Mouse (Mus musculus) intestine, embryonic 16.5 days (tissue): Measurements from ENCODE around the gene Ppox. TPM values are rescaled to one million over a fixed set of nuclear protein-coding genes. Genes with fewer than 3 reads are reported as not detected.

ENCODE experiments used
- ATAC-seq: fragments of 200-750 bp; cut with Nextera tagmentation; 2 replicates; pipeline ENCODE4 v1.8.0; 2017; ENCODE audit warnings: moderate TSS enrichment, moderate library complexity
- H3K27ac ChIP-seq: fragments of 300-500 bp; sonication (generic); 2 replicates; pipeline ENCODE4 v1.5.1; 2014; ENCODE audit warnings: mild to moderate bottlenecking, low read length
- H3K27me3 ChIP-seq: fragments of 300-500 bp; sonication (generic); replicated peaks from 2 replicates; pipeline ENCODE4 v1.6.1; 2014; ENCODE audit warnings: low read length, control low read depth, mixed read lengths; ENCODE audit not compliant: control insufficient read depth, insufficient read depth
- H3K36me3 ChIP-seq: fragments of 300-500 bp; sonication (generic); 2 replicates; pipeline ENCODE4 v1.6.1; 2014; ENCODE audit warnings: low read length, control low read depth; ENCODE audit not compliant: control insufficient read depth, insufficient read depth
- H3K4me1 ChIP-seq: fragments of 300-500 bp; sonication (generic); 2 replicates; pipeline ENCODE4 v1.6.1; 2014; ENCODE audit warnings: low read length, control low read depth, mixed read lengths; ENCODE audit not compliant: control insufficient read depth, insufficient read depth
- H3K4me2 ChIP-seq: fragments of 300-500 bp; sonication (generic); 2 replicates; pipeline ENCODE4 v1.6.1; 2014; ENCODE audit warnings: low read depth, low read length, control low read depth
- H3K4me3 ChIP-seq: fragments of 300-500 bp; sonication (generic); 2 replicates; pipeline ENCODE4 v1.5.1; 2014; ENCODE audit warnings: mild to moderate bottlenecking, low read length
- H3K9ac ChIP-seq: fragments of 300-500 bp; sonication (generic); 2 replicates; pipeline ENCODE4 v1.6.1; 2014; ENCODE audit warnings: low read depth, low read length
- H3K9me3 ChIP-seq: fragments of 300-500 bp; sonication (generic); 2 replicates; pipeline ENCODE4 v1.6.1; 2016; ENCODE audit warnings: low read length, control low read depth; ENCODE audit not compliant: control insufficient read depth
- WGBS: fragments of 180-500 bp; shearing (Covaris S2); extraction: QIAGEN DNeasy Blood & Tissue Kit; methylation state at CpG from one replicate; pipeline ENCODE4 v1.1.7; 2014; 5-methylcytosine and 5-hydroxymethylcytosine counted together
- polyA plus RNA-seq: library from polyadenylated mRNA; unstranded; fragments of >200 nt; fragmentation: Nextera tagmentation; extraction: Ambion mirVana; gene quantifications from 2 replicates; pipeline ENCODE4 v1.2.1, GENCODE M21; 2015

The Ppox gene
- polyA plus RNA-seq, 1 experiment from 2014 or later, result 40.9 TPM

DNA sequence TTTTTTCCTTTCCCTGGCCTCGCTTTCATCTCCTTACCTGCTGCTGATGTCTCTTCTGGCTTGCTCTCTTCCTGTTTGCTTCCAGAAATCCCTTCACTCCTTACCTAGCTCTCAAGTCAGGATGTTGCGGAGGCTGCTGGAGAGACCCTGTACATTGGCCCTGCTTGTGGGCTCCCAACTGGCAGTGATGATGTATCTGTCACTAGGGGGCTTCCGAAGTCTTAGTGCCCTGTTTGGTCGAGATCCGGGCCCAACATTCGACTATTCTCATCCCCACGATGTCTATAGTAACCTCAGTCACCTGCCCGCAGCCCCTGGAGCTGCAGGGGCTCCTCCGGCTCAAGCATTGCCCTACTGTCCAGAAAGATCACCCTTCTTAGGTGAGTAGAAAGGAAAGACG, 9.4 kb downstream of the Ppox start:
- no peaks in the 10 kb centered on the region for H3K9me3 ChIP-seq
- no peak for ATAC-seq
- H3K4me3 ChIP-seq, result no peak overlapping the region
- H3K4me2 ChIP-seq, result peak overlapping the region; percentile 93; the same call in 1 of the 2 replicates
- no peak overlapping the region for H3K27ac ChIP-seq
- 68% methylated on average over 10 of the region's 10 CpGs for WGBS
- H3K4me1 ChIP-seq, result peaks cover 9% of the 10 kb centered on the region
- peaks cover 25% of the 10 kb centered on the region for H3K36me3 ChIP-seq
- H3K9ac ChIP-seq, result no peak overlapping the region
- no peaks in the 10 kb centered on the region for H3K27me3 ChIP-seq

DNA sequence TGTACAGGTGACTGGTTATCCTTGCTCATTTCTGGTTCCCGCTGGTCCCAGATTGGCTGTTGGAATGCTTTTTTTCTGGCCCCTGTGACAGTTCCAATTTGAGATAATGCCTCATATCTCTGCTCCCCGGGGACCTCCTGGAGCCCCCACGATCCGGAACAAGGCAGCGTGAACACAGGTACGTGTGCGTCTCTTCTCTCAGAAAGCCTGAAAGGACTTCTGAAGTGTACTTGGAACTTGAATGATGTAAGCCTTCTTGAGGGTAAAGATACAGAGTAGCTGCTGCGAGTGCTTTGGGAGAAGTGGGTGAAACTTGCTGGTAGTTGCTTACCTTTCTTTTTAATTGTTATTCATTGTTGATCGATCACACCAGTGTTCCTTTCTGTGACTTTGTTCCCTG, 9.8 kb downstream of the Ppox start:
- Histone ChIP-seq H3K27me3 (no peaks in the 10 kb centered on the region), H3K27ac (no peak overlapping the region), H3K9me3 (no peaks in the 10 kb centered on the region), H3K36me3 (peaks cover 22% of the 10 kb centered on the region), H3K4me1 (peaks cover 9% of the 10 kb centered on the region), H3K9ac (peak overlapping the region; percentile 82), H3K4me2 (peak overlapping the region; percentile 93), H3K4me3 (peak overlapping the region; percentile 83)
- WGBS, result 38% methylated on average over 9 of the region's 9 CpGs
- ATAC-seq, result no peak

DNA sequence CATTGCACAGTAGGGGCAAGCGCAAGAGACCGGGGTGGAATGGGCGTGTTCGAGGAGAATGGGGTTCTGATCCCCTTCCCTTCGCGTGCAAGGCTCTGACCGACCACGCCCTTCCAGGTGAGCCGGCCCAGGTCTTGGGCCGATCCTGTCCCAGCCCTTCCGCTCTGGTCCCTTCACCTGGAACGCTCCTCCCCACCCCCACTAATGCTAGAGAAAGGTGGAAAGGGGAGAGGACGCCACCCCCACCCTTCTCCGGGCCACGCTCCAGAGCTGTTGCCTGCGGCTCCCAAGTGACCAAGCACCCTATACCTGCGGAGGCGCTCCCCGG, 10.4 kb downstream of the Ppox start:
- H3K9me3 ChIP-seq, result no peaks in the 10 kb centered on the region
- 0% methylated on average over 18 of the region's 19 CpGs for WGBS
- peak overlapping the region; percentile 83 for H3K4me3 ChIP-seq
- peak overlapping the region; percentile 93 for H3K4me2 ChIP-seq
- H3K4me1 ChIP-seq, result peaks cover 9% of the 10 kb centered on the region
- ATAC-seq, result peak; percentile 88
- peaks cover 16% of the 10 kb centered on the region; the same call in 1 of the 2 replicates for H3K36me3 ChIP-seq
- H3K9ac ChIP-seq, result peak overlapping the region; percentile 82
- no peaks in the 10 kb centered on the region for H3K27me3 ChIP-seq
- H3K27ac ChIP-seq, result peak overlapping the region; percentile 53

DNA sequence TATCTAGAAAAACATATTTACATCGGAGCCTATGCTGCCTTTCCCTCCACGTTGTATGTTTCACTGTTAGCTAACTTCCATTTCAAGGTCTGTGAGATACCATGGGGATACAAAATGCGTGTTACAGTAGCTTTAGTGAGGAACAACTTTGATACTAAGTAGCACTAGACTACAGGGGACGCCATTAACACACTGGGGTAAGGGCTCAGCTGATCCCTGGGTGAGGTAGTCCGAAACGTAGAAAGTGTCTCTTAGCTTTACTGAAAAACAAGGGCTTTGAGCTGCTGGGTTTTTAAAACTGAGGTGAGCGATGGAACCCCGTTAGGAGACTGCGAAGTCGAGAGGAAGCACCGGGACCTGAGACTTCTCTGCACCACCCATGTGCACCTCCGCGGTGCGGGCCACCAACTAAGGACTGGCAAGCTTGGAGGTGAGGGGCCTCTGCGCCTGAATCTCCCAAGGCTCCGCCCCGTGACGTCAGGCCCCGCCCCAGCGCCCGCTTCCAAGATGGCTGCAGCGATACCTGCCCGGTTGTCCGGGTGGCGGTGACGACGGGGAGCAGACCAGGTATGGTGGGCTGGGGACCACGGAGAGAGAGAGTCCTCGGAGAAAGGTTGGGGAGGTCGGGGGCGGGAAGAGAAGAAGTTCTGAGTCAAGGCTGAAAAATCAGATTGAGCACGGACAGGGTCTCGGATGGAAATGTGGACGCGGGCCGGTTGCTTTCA, 11.0 kb downstream of the Ppox start, which contains the start of gene B4galt3:
Gene B4galt3, plus strand, starts transcription at position 481 of the 725 bp plus-strand sequence.
- H3K36me3 ChIP-seq, result 0 out of 2 replicates have a peak, but pooled peaks cover 11% of the 10 kb centered on the region
- peak within 1 kb of the TSS; percentile 93 for H3K4me2 ChIP-seq
- H3K4me1 ChIP-seq, result peaks cover 9% of the 10 kb centered on the region
- WGBS, result 3% methylated on average over 36 of the region's 36 CpGs
- H3K27me3 ChIP-seq, result no peaks in the 10 kb centered on the region
- peak within 1 kb of the TSS; percentile 83 for H3K4me3 ChIP-seq
- no peaks in the 10 kb centered on the region for H3K9me3 ChIP-seq
- ATAC-seq, result peak; percentile 97
- H3K27ac ChIP-seq, result peak within 1 kb of the TSS; percentile 57
- H3K9ac ChIP-seq, result peak within 1 kb of the TSS; percentile 82

DNA sequence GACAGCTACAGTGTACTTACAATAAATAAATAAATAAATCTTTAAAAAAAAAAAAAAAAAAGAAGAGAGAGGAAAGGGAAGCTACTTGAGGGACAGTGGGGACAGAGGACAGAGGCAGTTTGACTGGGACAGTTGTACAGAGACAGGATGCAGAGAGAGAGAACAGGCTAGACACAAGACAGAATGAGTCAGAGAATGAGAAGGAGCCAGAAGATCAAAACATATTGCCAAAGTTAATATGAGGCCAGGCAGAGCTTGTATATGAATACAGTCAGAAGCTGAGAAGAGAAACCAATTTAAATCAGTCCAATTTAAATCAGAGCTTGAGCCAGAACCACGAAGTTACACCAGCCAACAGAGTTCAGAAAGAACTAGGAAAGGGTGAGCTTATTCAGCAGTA, 12.6 kb downstream of the Ppox start:
- Histone ChIP-seq H3K36me3 (0 out of 2 replicates have a peak, but pooled peaks cover 5% of the 10 kb centered on the region), H3K27me3 (no peaks in the 10 kb centered on the region), H3K9ac (no peak overlapping the region), H3K27ac (no peak overlapping the region), H3K4me3 (no peak overlapping the region), H3K9me3 (no peaks in the 10 kb centered on the region), H3K4me1 (peaks cover 13% of the 10 kb centered on the region), H3K4me2 (no peak overlapping the region)
- no peak for ATAC-seq
- 71% methylated on average over 1 of the region's 1 CpGs for WGBS

DNA sequence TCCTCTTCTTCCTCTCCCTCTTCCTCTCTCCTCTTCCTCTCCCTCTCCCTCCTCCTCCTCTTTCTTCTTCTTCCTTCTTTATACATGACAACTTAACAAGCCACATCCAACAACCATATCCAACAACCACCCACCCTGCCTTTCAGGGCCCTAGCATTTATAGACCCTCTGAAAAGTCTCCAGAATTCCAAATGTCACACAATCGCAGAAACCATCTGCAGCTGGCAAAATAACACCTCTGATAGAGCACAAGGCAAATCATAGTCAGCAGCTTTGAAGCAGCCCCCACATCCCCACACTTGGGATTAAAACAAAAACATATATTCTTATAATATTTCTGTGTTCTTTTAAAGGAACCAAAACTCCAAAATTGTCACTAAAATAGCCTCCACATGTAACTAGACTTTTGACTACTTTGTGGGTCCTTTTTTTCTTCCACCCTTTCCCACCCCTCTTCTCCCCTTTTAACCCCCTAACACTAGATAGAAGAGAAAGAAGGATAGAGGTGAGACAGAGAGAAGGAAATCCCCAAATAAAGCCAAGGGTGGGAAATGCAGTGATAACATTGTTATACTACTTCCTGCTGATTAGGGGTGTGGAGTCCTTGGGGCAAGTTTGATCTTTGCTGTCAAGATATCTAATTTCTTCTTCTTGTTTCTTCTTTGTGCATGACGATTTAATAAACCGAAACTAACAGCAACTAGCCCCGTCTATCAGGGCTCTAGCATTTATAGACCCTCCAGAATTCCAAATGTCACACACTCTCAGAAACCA, 14.8 kb downstream of the Ppox start:
- H3K9ac ChIP-seq, result no peak overlapping the region
- no peak for ATAC-seq
- H3K9me3 ChIP-seq, result no peaks in the 10 kb centered on the region
- H3K4me3 ChIP-seq, result no peak overlapping the region
- no peak overlapping the region for H3K27ac ChIP-seq
- WGBS, result 54% methylated on average over 4 of the region's 4 CpGs
- H3K4me2 ChIP-seq, result no peak overlapping the region
- peaks cover 16% of the 10 kb centered on the region for H3K4me1 ChIP-seq
- no peaks in the 10 kb centered on the region for H3K36me3 ChIP-seq
- H3K27me3 ChIP-seq, result no peaks in the 10 kb centered on the region

DNA sequence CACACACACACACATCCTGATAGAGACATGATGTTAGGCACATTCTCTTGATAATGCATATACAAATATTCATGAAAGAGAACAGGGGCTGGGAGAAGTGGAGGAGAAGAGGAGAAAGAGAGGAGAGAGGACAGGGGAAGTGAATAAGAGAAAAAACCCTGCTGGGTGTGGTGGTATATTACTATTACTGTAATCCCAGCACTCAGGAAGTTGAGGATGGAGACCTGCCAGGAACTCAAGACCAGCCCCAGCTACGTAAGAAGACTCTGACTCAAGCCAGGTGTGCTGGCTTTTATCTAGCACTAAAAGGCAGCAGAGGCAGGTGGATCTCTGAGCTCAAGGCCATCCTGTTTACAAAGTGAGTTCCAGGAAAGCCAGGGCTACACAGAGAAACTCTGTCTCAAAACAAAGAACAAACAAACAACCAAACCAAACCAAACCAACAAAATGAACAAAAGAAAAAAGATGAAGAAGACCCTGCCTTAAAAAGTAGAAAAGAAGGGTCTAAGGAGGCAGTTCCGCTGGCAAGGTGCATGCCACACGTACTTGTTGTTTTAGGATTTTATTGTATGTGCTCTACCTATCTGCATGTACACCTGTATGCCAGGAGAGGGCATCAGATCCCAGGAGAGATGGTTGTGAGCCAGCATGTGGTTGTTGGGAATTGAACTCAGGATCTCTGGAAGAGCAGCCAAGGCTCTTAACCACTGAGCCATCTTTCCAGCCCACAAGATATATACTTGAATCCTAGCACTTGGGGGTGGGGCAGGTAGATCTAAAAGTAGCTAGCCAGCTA, 17.1 kb downstream of the Ppox start:
- Histone ChIP-seq H3K4me2 (no peak overlapping the region), H3K9me3 (no peaks in the 10 kb centered on the region), H3K27ac (peak overlapping the region; percentile 78), H3K9ac (no peak overlapping the region), H3K27me3 (no peaks in the 10 kb centered on the region), H3K4me1 (peaks cover 19% of the 10 kb centered on the region), H3K4me3 (no peak overlapping the region), H3K36me3 (no peaks in the 10 kb centered on the region)
- WGBS, result 70% methylated on average over 3 of the region's 3 CpGs
- 0 out of 2 replicates have a peak, but pooled peaks have one; percentile 6 for ATAC-seq

DNA sequence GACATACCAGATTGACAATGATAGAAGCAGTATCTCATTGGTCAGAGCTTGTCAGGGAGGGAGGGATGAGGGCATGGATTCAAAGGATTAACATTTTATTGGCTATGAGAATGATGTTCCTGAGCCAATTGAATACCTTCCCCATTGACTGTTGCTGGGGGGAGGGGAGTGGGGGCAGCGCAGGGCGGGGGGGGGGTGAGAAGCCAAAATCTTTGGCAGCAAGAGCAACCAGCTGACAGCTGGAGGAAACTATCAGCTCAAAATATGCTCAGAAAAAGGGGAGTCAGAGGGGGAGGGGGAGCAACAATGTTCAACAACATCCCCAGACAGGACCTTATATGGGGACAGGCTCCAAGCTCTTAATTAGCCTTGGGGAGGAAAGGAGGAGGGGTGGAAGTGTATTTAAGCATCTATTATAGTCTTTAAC, 17.8 kb downstream of the Ppox start:
- peak; percentile 84 for ATAC-seq
- Histone ChIP-seq H3K4me2 (peak overlapping the region; percentile 40; the same call in 1 of the 2 replicates), H3K36me3 (no peaks in the 10 kb centered on the region), H3K4me1 (peaks cover 19% of the 10 kb centered on the region), H3K4me3 (no peak overlapping the region), H3K9me3 (no peaks in the 10 kb centered on the region), H3K9ac (no peak overlapping the region), H3K27ac (peak overlapping the region; percentile 85), H3K27me3 (no peaks in the 10 kb centered on the region)
- WGBS, result 0% methylated on average over 2 of the region's 2 CpGs

DNA sequence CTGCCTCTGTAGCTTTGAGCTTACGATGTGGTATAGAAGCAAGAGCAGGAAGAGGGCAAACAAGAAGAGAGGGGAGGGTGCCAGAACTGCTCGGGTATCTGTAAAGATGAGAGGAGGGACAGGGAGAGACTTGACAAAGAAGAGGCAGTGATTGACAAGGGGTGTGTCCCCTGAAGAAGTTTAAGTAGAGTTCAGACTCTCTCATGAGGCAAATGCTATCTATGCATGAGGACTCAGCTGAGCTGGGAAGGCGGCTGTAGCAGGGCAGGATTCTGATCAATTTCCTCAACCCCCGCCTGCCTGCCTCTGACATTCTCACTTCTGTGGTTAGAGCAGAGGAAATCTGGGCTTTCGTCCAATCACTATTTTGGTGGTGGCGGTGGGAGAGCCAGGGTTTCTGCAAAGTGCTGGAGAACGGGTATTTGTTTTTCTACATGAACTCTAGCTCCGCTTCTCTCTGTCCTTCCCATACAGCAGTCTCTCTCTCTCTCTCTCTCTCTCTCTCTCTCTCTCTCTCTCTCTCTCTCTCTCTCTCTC, 18.3 kb downstream of the Ppox start:
- Histone ChIP-seq H3K4me1 (peaks cover 19% of the 10 kb centered on the region), H3K27me3 (no peaks in the 10 kb centered on the region), H3K4me3 (peak overlapping the region; percentile 23), H3K9me3 (no peaks in the 10 kb centered on the region), H3K27ac (peak overlapping the region; percentile 85), H3K9ac (peak overlapping the region; percentile 14), H3K36me3 (no peaks in the 10 kb centered on the region), H3K4me2 (peak overlapping the region; percentile 40)
- ATAC-seq, result peak; percentile 72
- 6% methylated on average over 8 of the region's 8 CpGs for WGBS
